Mouse (Mus musculus) midbrain, postnatal 0 days (tissue): Measurements from ENCODE around the gene Ten1. TPM values are rescaled to one million over a fixed set of nuclear protein-coding genes. Genes with fewer than 3 reads are reported as not detected.

ENCODE experiments used
- ATAC-seq: fragments of 200-750 bp; cut with Nextera tagmentation; 2 replicates; pipeline ENCODE4 v1.8.0; 2017; ENCODE audit warnings: moderate number of reproducible peaks, mild to moderate bottlenecking, moderate TSS enrichment, moderate library complexity; ENCODE audit not compliant: low FRiP score
- DNase-seq: peaks from one replicate; pipeline ENCODE4 v3.0.0-alpha.2; 2015; ENCODE audit warnings: low spot score
- H3K27ac ChIP-seq: fragments of 300-500 bp; sonication (generic); 2 replicates; pipeline ENCODE4 v1.5.1; 2014; ENCODE audit warnings: low read depth, mild to moderate bottlenecking, low read length, mixed read lengths
- H3K27me3 ChIP-seq: fragments of 300-500 bp; sonication (generic); 2 replicates; pipeline ENCODE4 v1.6.1; 2014; ENCODE audit warnings: low read length, control low read depth, mixed read lengths; ENCODE audit not compliant: insufficient read depth
- H3K36me3 ChIP-seq: fragments of 300-500 bp; sonication (generic); 2 replicates; pipeline ENCODE4 v1.6.1; 2014; ENCODE audit warnings: low read length, control low read depth, mixed read lengths; ENCODE audit not compliant: insufficient read depth
- H3K4me1 ChIP-seq: fragments of 300-500 bp; sonication (generic); 2 replicates; pipeline ENCODE4 v1.6.1; 2014; ENCODE audit warnings: mild to moderate bottlenecking, control low read depth, antibody characterized with exemption, low read length, mixed read lengths; ENCODE audit not compliant: insufficient read depth
- H3K4me2 ChIP-seq: fragments of 300-500 bp; sonication (generic); 2 replicates; pipeline ENCODE4 v1.6.1; 2014; ENCODE audit warnings: low read depth, mild to moderate bottlenecking, low read length, mixed read lengths; ENCODE audit not compliant: poor library complexity, severe bottlenecking
- H3K4me3 ChIP-seq: fragments of 300-500 bp; sonication (generic); 2 replicates; pipeline ENCODE4 v1.5.1; 2014; ENCODE audit warnings: low read depth, mild to moderate bottlenecking, low read length, moderate library complexity
- H3K9ac ChIP-seq: fragments of 300-500 bp; sonication (generic); replicated peaks from 2 replicates; pipeline ENCODE4 v1.6.1; 2014; ENCODE audit warnings: mild to moderate bottlenecking, low read length, moderate library complexity, mixed read lengths; ENCODE audit not compliant: poor library complexity, severe bottlenecking
- H3K9me3 ChIP-seq: fragments of 300-500 bp; sonication (generic); 2 replicates; pipeline ENCODE4 v1.6.1; 2016; ENCODE audit warnings: low read length, control low read depth
- CTCF ChIP-seq: IDR thresholded peaks from 2 replicates; pipeline ENCODE4 v1.5.1; 2016; ENCODE audit warnings: antibody characterized with exemption, mild to moderate bottlenecking
- WGBS: fragments of 180-500 bp; shearing (Covaris S2); extraction: QIAGEN DNeasy Blood & Tissue Kit; methylation state at CpG from one replicate; pipeline ENCODE4 v1.1.7; 2014; 5-methylcytosine and 5-hydroxymethylcytosine counted together
- polyA plus RNA-seq: library from polyadenylated mRNA; unstranded; fragments of >200 nt; fragmentation: Nextera tagmentation; extraction: Ambion mirVana; gene quantifications from 2 replicates; pipeline ENCODE4 v1.2.1, GENCODE M21; 2015
- total RNA-seq: library from RNA; depleted of rRNA; stranded (reverse); fragments of >200 nt; gene quantifications from 2 replicates; pipeline ENCODE4 v1.2.3, GENCODE M21; 2014; rRNA removed

Gene Ten1
- total and polyA plus RNA-seq, 2 experiments from 2014 or later = 54.2 to 91.2 TPM

- no peaks in the 10 kb centered on the region for H3K27me3 ChIP-seq
- no peaks in the 10 kb centered on the region for H3K4me1 ChIP-seq
- H3K9me3 ChIP-seq = no peaks in the 10 kb centered on the region
- H3K27ac ChIP-seq = no peak overlapping the region
- TF ChIP-seq CTCF = no peak
- no peak overlapping the region for H3K4me2 ChIP-seq
- ATAC-seq (no peak), DNase-seq (no peak)
- WGBS = 91% methylated on average over 9 of the region's 9 CpGs
- no peak overlapping the region for H3K4me3 ChIP-seq
- no peak overlapping the region for H3K9ac ChIP-seq
- peaks cover 75% of the 10 kb centered on the region for H3K36me3 ChIP-seq
Observed at GRCm38 (mm10) chr11:116255982-116256675, 57.5 kb downstream of the Ten1 start.

- Histone ChIP-seq H3K9me3 (no peaks in the 10 kb centered on the region), H3K4me1 (no peaks in the 10 kb centered on the region), H3K4me2 (no peak overlapping the region), H3K27me3 (no peaks in the 10 kb centered on the region), H3K4me3 (no peak overlapping the region), H3K9ac (no peak overlapping the region), H3K27ac (no peak overlapping the region), H3K36me3 (peaks cover 75% of the 10 kb centered on the region)
- ATAC-seq (no peak), DNase-seq (no peak)
- TF ChIP-seq CTCF = no peak
- WGBS = 96% methylated on average over 8 of the region's 8 CpGs
Observed at GRCm38 (mm10) chr11:116259461-116259860, 60.8 kb downstream of the Ten1 start.

GRCm38 (mm10) chr11:116260259-116260658 is 61.6 kb downstream of the Ten1 start:
- no peak overlapping the region for H3K27ac ChIP-seq
- H3K9ac ChIP-seq = no peak overlapping the region
- no peak for TF ChIP-seq CTCF
- no peaks in the 10 kb centered on the region for H3K4me1 ChIP-seq
- 93% methylated on average over 7 of the region's 7 CpGs for whole genome bisulfite sequencing
- H3K9me3 ChIP-seq = no peaks in the 10 kb centered on the region
- no peak for ATAC-seq
- DNase-seq = no peak
- H3K27me3 ChIP-seq = no peaks in the 10 kb centered on the region
- no peak overlapping the region for H3K4me3 ChIP-seq
- peaks cover 69% of the 10 kb centered on the region for H3K36me3 ChIP-seq
- no peak overlapping the region for H3K4me2 ChIP-seq

Other genes with a start within 250 kb of the Ten1 start
- gene Itgb4, start 224.1 kb upstream of the Ten1 start, total RNA-seq = 2.2 and 3.0 TPM in 2 replicates
- gene Itgb4, start 224.1 kb upstream of the Ten1 start, polyA plus RNA-seq = 1.0 and 1.2 TPM in 2 replicates
- 36.3 and 44.0 TPM in 2 replicates for gene Galk1, start 186.1 kb upstream of the Ten1 start, total RNA-seq
- gene Galk1, start 186.1 kb upstream of the Ten1 start, polyA plus RNA-seq = 47.7 and 49.5 TPM in 2 replicates
- 568 and 792 TPM in 2 replicates for gene H3f3b, start 170.9 kb upstream of the Ten1 start, total RNA-seq
- gene H3f3b, start 170.9 kb upstream of the Ten1 start, polyA plus RNA-seq = 2,143 and 2,254 TPM in 2 replicates
- gene Unk, start 168.5 kb upstream of the Ten1 start, total RNA-seq = 45.2 and 55.1 TPM in 2 replicates
- gene Unk, start 168.5 kb upstream of the Ten1 start, polyA plus RNA-seq = 25.5 and 26.7 TPM in 2 replicates
- gene Unc13d, start 120.9 kb upstream of the Ten1 start, total RNA-seq = 0.22 and 0.71 TPM in 2 replicates
- 0.67 and 0.77 TPM in 2 replicates for gene Unc13d, start 120.9 kb upstream of the Ten1 start, polyA plus RNA-seq
- 119 and 150 TPM in 2 replicates for gene Wbp2, start 111.9 kb upstream of the Ten1 start, total RNA-seq
- 254 and 267 TPM in 2 replicates for gene Wbp2, start 111.9 kb upstream of the Ten1 start, polyA plus RNA-seq
- 12.6 and 16.8 TPM in 2 replicates for gene Trim47, start 71.6 kb upstream of the Ten1 start, total RNA-seq
- gene Trim47, start 71.6 kb upstream of the Ten1 start, polyA plus RNA-seq = 9.0 and 11.7 TPM in 2 replicates
- gene Trim65, start 67.7 kb upstream of the Ten1 start, total RNA-seq = 5.7 and 7.6 TPM in 2 replicates
- gene Trim65, start 67.7 kb upstream of the Ten1 start, polyA plus RNA-seq = 2.3 TPM in 2 replicates
- 74.3 and 100 TPM in 2 replicates for gene Mrpl38, start 60.0 kb upstream of the Ten1 start, total RNA-seq
- gene Mrpl38, start 60.0 kb upstream of the Ten1 start, polyA plus RNA-seq = 77.0 and 78.7 TPM in 2 replicates
- gene Fbf1, start 30.7 kb upstream of the Ten1 start, total RNA-seq = 82.2 and 83.0 TPM in 2 replicates
- 38.6 and 43.7 TPM in 2 replicates for gene Fbf1, start 30.7 kb upstream of the Ten1 start, polyA plus RNA-seq
- 110 and 116 TPM in 2 replicates for gene Acox1, start 190 bp downstream of the Ten1 start, total RNA-seq
- 66.1 and 69.2 TPM in 2 replicates for gene Acox1, start 190 bp downstream of the Ten1 start, polyA plus RNA-seq
- 3.3 and 4.9 TPM in 2 replicates for gene Evpl, start 39.2 kb downstream of the Ten1 start, total RNA-seq
- gene Evpl, start 39.2 kb downstream of the Ten1 start, polyA plus RNA-seq = 1.9 and 2.3 TPM in 2 replicates
- 17.7 and 27.3 TPM in 2 replicates for gene Srp68, start 75.4 kb downstream of the Ten1 start, total RNA-seq
- 47.9 and 50.9 TPM in 2 replicates for gene Srp68, start 75.4 kb downstream of the Ten1 start, polyA plus RNA-seq
- 0.47 TPM in 1 of 2 replicates, not detected in the other for gene Galr2, start 82.1 kb downstream of the Ten1 start, total RNA-seq
- gene Galr2, start 82.1 kb downstream of the Ten1 start, polyA plus RNA-seq = 0.36 and 0.54 TPM in 2 replicates
- 81.0 and 101 TPM in 2 replicates for gene Exoc7, start 108.4 kb downstream of the Ten1 start, total RNA-seq
- 144 and 149 TPM in 2 replicates for gene Exoc7, start 108.4 kb downstream of the Ten1 start, polyA plus RNA-seq
- 24.1 and 37.5 TPM in 2 replicates for gene Foxj1, start 136.5 kb downstream of the Ten1 start, total RNA-seq
- gene Foxj1, start 136.5 kb downstream of the Ten1 start, polyA plus RNA-seq = 9.6 and 12.1 TPM in 2 replicates
- 113 and 138 TPM in 2 replicates for gene Rnf157, start 214.2 kb downstream of the Ten1 start, total RNA-seq
- gene Rnf157, start 214.2 kb downstream of the Ten1 start, polyA plus RNA-seq = 53.7 and 57.0 TPM in 2 replicates
- 81.0 and 85.9 TPM in 2 replicates for gene Ubald2, start 235.2 kb downstream of the Ten1 start, total RNA-seq
- gene Ubald2, start 235.2 kb downstream of the Ten1 start, polyA plus RNA-seq = 40.1 and 40.9 TPM in 2 replicates